Mouse (Mus musculus): Measurements from ENCODE around the gene Gfy.
A peak's percentile ranks its signal among the peaks of the same experiment; 100 is the strongest.
"Not testable (repeated sequence)": the region's sequence is repeated elsewhere in the genome, so short reads cannot be mapped to it uniquely, and the experiment has no call there.

Gene Gfy

GRCm38 (mm10) chr7:45193871-45194785, 14.8 kb upstream of the Gfy start:
- no peak for DNase-seq (ENCODE audit: low read depth, low spot score)

GRCm38 (mm10) chr7:45193406-45193805, 14.0 kb upstream of the Gfy start:
- no peak for DNase-seq (ENCODE audit: low read depth, low spot score)

- no peak for DNase-seq (ENCODE audit: low read depth, low spot score)
Measured at GRCm38 (mm10) chr7:45192585-45193310, 13.4 kb upstream of the Gfy start.

DNA sequence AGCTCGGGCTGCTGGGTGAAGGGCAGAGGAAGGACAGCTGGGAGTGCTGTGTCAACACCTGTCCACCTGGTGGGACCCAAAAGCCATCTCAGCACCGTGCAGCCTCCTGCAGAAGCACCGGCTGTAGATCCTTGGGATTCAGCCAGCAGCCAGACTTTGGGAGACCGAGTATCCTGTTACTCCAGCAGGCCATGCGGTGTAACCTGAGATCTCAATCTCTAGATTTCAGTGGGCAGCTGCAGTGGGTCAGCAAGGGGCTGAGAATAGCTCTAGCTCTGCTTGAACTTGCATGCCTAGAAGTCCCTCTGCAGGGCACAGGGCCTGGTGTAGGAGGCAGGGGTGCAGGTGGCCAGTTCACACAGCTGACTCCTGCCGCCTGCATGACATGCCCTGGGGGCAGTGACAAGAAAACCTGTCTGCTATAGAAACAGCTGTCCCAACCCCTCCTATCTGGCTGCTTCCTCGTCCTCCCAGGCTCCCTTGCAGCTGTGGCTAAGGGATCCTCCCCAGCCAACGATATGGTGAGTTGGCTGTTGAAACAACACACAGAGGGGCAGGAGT, 12.5 kb upstream of the Gfy start:
- peak; percentile 75 for DNase-seq (ENCODE audit: low read depth, low spot score)

DNA sequence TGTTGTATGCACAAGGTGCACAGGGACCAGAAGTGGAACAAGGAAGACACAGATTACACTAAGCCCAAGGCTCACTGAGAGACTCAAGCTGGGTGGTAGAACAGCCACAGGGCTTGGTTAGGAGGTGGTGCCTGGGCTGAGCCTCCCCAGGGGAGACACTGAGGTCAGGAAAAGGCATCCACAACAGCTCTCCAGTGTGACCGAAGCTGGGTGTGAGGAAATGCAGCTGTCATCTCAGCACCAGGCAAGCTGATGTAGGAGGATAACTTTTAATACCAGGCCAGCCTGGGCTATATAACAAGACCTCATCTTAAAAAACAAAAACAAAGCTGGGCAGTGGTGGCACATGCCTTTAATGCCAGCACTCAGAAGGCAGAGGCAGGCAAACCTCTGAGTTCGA, 11.8 kb upstream of the Gfy start:
- DNase-seq (ENCODE audit: low read depth, low spot score) = no peak

- DNase-seq (ENCODE audit: low read depth, low spot score) = no peak
Measured at GRCm38 (mm10) chr7:45190186-45190585, 10.8 kb upstream of the Gfy start.

- no peak for DNase-seq (ENCODE audit: low read depth, low spot score)
Measured at GRCm38 (mm10) chr7:45189600-45189999, 10.2 kb upstream of the Gfy start.

DNA sequence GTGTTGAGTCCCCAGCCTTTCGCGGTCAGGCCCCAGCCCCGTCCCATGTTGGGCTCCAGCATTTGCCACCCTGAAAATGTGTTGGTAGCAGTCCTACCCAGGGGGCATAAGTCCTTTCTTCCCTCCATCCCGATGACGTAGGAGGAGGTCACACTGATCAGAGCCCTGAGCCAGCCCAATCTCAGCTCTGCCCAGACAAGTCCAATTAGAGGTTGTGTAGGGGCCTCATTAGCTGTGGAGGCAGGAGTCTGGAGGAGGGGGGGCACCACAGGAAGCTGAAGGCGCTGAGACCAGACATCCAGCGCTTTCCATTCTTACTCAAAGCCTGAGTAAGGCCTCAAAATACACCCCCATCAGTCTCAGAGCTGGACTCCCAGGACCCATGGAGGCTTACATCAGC, 6.6 kb upstream of the Gfy start:
- DNase-seq (ENCODE audit: low read depth, low spot score) = no peak

GRCm38 (mm10) chr7:45183672-45184071, 4.3 kb upstream of the Gfy start:
- no peak for DNase-seq (ENCODE audit: low read depth, low spot score)

DNA sequence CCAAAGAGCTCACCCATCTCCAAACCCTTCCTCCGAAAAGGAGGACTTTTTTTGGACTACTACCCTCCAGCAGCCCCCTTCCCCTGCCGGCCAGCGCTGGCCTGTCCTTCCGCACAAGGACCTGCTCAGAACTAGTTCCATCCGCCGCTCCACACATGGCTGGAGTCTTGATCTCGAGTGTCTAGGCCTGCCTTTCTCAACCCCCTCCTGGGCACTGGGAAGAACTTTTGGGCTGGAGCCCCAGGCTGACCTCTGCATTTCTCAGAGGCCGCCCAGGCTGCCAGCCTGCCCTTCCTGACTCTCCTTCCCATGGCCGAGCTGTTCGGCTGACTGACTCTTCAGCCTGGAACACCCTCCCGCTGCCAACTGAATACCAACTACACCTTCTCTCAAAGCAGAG, 3.2 kb upstream of the Gfy start:
- DNase-seq (ENCODE audit: low read depth, low spot score) = no peak

DNA sequence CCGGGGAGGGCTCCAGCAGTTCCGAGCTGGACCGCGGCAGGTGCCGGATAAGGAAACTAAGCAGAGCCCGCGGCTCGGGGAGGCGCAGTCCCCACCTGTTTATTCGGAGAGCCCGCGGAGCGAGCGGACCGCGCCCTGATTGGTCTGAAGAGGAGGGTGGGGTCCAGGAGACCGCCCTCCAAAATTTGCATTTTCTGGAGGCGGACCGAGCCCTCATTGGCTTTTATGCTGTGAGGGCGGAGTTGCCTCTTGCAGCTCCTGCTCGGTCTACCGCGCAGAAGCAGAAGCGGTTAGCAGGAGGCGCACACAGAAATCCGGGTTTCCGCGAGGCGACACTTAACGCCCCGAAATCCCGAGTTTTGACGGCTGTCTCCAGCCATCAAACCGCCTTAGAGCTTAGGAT, 2.8 kb upstream of the Gfy start:
- DNase-seq (ENCODE audit: low read depth, low spot score) = peak; percentile 92

- DNase-seq (ENCODE audit: low read depth, low spot score) = no peak
Measured at GRCm38 (mm10) chr7:45181540-45181939, 2.2 kb upstream of the Gfy start.

- DNase-seq (ENCODE audit: low read depth, low spot score) = no peak
Measured at GRCm38 (mm10) chr7:45180896-45181477, 1.6 kb upstream of the Gfy start, which contains the start of gene Pth2. TSS of gene Pth2 (plus strand) at chr7:45180995.

DNA sequence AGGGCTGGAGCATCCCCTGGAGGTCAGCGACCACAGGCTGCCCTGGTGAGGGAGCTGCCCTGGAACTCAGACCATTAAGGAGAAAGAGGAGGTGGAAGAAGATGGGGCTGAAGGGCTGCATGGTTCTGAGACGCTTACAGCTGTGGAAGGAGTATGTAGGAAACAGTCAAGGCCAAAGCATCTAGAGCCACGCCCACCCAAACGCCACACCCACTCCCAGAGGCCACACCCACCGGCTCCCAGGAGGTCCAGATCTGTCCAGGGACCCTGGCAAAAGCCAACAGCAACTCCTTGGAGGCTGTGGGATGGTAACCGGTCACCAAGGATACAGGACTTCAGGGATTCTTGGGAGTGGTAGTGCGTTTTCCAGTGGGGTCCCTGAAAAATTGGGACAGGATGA, 819 bp downstream of the Gfy start:
- DNase-seq (ENCODE audit: low read depth, low spot score) = no peak

GRCm38 (mm10) chr7:45176356-45176755, 3.0 kb downstream of the Gfy start:
- no peak for DNase-seq (ENCODE audit: low read depth, low spot score)

DNA sequence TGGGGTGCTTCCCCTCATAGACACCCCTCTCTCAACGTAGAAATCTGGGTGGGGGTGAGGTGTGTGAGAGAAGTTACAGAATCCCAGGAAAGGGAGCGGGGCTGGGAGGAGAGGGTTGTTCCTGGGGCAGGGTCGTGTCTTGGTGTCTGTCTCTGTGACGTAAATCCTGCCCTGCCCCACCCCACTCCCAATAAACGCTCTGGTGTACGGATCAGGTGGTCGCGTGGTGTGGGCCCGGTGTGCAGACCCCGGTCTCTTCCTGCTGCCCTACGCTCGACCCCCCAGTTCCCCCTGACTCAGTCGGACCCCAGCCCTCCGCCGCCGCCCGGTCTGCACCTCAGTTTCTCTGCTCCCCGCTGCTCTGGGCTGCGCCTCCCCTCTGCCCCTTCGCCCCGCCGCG, 3.4 kb downstream of the Gfy start:
- DNase-seq (ENCODE audit: low read depth, low spot score) = no peak

- DNase-seq (ENCODE audit: low read depth, low spot score) = no peak
Measured at GRCm38 (mm10) chr7:45175398-45175797, 4.0 kb downstream of the Gfy start.

DNA sequence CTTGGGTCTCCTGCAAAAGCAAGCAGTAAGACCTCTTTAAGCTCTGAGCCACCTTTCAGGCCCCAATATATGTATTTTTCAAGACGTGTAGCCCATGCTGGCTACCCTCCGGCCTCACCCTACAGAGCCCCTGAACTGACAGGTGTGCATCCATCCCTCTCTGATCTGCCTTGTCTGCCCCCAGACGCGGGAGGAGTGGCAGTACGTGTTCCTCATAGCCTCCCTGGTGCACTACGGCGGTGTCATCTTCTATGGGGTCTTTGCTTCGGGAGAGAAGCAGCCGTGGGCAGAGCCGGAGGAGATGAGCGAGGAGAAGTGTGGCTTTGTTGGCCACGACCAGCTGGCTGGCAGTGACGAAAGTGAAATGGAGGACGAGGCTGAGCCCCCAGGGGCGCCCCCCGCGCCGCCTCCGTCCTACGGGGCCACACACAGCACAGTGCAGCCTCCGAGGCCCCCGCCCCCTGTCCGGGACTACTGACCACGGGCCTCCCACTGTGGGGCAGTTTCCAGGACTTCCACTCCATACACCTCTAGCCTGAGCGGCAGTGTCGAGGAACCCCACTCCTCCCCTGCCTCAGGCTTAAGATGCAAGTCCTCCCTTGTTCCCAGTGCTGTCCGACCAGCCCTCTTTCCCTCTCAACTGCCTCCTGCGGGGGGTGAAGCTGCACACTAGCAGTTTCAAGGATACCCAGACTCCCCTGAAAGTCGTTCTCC, 4.6 kb downstream of the Gfy start:
- DNase-seq (ENCODE audit: low read depth, low spot score) = no peak

DNA sequence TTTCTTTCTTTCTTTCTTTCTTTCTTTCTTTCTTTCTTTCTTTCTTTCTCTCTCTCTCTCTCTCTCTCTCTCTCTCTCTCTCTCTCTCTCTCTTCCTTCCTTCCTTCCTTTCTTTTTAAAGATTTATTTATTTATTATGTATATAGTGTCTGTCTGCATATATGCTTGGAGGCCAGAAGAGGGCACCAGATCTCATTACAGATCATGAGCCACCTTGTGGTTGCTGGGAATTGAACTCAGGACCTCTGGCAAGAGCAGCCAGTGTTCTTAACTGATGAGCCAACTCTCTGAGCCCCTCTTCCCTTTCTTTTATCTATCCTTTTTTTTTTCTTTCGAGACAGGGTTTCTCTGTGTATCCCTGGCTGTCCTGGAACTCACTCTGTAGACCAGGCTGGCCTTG, 5.6 kb downstream of the Gfy start:
- DNase-seq (ENCODE audit: low read depth, low spot score) = not testable (repeated sequence)

DNA sequence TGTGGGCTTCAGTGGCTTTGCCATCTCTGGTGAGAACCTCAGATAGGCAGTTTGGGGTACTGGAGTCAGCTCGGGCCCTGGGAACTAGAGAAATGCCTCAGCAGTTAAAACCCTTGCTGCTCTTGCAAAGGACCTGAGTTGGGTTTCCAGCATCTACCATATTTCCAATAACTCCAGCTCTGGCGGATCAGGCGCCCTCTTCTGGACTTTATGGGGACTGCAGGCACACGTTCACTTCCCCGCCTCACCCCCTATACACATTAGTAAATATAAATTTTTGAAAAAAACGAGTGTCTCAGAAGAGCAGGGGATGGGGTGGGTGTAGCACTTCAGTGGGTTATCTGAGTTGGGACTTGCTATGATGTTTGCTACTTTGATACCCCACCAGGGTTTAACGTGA, 6.4 kb downstream of the Gfy start:
- no peak for DNase-seq (ENCODE audit: low read depth, low spot score)

- DNase-seq (ENCODE audit: low read depth, low spot score) = no peak
Measured at GRCm38 (mm10) chr7:45169495-45169894, 9.9 kb downstream of the Gfy start.

DNA sequence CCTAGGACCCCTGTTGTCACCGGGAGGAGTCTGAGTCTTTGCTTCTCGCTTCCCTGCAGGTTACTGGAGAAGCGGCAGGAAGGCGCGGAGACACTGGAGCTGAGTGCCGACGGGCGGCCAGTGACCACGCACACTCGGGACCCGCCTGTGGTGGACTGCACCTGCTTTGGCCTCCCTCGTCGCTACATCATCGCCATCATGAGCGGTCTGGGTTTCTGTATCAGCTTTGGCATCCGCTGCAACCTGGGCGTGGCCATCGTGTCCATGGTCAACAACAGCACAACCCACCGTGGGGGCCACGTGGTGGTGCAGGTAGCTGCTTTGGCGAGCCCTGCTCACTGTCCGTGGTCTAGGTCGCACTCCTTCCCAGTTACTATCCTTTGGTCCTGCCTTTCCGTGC, 10.7 kb downstream of the Gfy start:
- DNase-seq (ENCODE audit: low read depth, low spot score) = no peak

Measured in forelimb bud, embryonic 11.5 days (tissue).